Mouse (Mus musculus): ENCODE results near the gene Gm11213.
A peak's percentile ranks its signal among the peaks of the same experiment; 100 is the strongest.

Gene Gm11213

DNA sequence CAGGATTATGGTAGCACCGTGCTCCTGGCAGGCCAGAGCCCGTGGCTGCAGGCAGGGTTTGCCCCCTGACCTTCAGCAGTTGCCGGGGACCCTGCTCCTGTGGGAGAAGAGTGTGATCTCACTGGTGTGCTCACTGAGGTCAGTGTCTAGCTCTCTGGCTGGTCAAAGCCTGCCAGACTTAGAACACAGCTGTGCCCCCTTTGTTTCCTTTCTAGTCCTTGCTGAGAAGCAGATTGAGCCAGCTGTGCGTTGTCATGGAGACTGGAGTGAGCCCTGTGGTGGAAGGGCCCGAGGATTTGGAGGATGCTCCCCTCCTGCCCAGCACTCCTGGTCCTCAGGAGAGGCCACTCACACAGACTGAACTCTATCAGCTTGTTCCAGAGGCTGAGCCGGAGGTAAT lies 25.0 kb downstream of the Gm11213 start:
- DNase-seq (ENCODE audit: low read depth, low spot score) = peak; percentile 26

DNA sequence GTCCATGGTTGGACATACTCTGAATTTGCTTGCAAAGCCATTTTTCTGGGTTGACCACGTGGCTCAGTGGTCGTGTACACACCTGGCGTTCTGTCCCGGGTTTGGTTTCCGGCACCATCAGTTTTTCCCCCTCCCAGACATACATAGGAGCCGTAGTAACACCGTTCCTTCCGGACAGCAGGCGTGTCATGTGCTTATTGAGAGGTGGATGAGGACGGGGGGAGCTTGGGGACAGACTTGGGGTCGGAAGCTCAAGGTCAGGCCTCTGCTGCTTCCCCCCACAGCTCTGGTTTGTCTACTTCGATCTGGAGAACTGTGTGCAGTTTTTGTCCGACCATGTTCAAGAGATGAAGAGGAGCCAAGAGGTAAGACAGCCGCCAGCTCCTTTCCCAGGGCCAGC lies 25.4 kb downstream of the Gm11213 start:
- no peak for DNase-seq (ENCODE audit: low read depth, low spot score)

DNA sequence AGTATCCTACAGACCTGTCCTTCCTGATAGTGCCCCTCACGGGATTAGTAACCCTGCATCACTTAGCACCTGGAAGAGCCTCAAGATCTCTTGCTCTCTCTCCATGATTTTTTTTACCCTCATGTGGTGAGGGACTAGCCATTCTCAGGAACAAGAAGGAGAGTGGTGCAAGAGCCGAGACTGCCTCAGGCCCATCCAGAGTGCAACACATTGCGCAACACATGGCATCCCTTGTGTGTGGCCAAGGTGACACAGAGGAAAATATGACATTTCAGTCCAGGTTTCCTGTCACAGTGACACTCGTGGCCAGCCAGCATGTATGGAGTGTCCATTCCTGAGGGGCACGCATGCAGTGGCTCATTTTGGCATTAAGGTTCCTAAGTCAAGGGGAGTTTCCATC lies 32.4 kb downstream of the Gm11213 start:
- DNase-seq (ENCODE audit: low read depth, low spot score) = no peak

DNA sequence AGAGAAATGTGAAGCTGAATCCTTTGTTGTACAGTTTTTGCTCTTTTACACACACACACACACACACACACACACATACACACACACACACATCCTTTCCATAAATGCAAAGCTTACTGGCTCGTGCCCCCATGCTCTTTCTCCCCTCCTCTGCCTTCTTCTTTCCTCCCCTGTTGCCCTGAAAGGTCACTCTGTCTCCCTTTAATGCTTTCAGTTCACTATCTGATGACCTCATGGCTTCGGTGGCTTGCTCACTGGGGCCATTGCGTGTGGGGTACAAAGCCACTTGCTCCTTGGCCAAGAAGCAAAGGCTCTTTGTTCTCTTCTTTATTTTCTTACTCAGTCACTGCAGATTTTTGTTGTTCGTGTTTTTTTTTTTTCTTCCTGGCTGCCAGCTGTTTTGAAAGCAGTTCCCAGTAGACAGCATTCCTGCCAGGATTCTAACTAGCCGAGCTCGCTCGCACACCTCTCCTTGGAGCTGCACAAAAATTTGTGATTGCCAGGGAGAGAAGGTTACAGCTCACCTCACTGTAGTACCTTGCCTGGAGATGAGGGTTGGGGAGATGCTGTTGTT lies 34.8 kb downstream of the Gm11213 start:
- DNase-seq (ENCODE audit: low read depth, low spot score) = no peak

DNA sequence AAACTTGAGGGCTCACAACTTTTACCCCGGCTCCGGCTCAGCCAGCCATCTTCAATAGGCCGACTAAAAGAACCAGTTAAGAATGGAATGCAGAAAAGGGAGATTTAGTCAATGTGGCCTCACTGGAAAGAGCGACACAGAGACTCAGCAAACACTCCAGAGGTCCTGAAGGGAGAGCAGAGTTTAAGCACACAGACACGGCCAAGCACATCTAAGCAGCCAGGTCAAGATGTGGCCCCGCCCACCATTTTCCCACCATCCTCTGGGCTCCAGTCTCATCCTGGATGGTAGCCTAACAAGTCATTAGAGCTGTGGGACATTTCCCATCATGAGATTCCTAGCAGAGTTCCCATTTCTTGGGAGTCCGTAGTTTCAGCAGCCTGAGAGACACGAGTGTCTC lies 35.7 kb downstream of the Gm11213 start:
- DNase-seq (ENCODE audit: low read depth, low spot score) = no peak

DNA sequence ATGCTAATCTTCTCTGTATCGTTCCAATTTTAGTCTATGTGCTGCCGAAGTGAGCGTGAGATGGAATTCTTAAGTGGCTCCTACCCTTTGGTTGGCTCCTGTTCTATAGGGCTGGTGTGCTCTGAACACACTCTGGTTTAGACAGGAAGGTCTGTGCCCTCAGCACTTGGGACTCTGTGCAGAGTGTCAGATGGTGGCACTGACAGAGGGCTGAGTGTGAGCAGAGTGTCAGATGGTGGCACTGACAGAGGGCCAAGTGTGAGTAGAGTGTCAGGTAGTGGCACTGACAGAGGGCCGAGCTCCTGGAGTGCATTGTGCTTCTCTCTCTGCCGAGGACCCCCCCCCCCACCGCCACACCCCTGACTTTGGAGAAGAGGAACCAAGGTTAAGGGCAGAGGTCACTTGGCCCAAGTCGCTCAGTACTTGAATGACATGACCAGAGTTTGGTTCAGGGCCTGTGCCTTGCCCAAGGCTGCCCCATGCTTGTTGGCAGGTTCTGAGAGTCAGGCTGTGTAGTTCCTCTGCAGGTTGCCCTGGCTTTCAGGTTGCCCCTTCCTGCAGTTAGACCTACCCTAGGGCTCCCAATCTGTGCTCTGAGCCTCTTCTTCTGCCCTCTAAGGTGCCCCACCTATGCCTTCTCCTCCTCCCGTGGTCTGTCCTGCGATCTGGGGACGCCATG lies 37.2 kb downstream of the Gm11213 start:
- DNase-seq (ENCODE audit: low read depth, low spot score) = no peak

DNA sequence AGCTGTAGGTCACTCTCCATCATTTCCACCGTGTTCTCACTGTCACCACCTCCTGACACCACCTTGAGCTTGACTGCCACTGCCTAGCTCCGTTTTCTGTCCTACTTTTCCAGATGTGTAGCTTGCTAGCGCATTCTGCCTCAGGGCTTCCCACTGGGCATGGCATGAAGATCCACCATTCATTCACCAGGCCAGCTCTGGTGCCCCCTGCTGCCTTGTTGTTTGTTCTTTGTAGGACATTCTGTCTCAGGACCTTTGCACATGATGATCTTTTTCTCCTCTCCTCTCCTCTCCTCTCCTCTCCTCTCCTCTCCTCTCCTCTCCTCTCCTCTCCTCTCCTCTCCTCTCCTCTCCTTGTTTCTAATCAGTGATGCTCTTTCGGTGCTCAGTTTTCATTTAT lies 42.3 kb downstream of the Gm11213 start:
- no peak for DNase-seq (ENCODE audit: low read depth, low spot score)

DNA sequence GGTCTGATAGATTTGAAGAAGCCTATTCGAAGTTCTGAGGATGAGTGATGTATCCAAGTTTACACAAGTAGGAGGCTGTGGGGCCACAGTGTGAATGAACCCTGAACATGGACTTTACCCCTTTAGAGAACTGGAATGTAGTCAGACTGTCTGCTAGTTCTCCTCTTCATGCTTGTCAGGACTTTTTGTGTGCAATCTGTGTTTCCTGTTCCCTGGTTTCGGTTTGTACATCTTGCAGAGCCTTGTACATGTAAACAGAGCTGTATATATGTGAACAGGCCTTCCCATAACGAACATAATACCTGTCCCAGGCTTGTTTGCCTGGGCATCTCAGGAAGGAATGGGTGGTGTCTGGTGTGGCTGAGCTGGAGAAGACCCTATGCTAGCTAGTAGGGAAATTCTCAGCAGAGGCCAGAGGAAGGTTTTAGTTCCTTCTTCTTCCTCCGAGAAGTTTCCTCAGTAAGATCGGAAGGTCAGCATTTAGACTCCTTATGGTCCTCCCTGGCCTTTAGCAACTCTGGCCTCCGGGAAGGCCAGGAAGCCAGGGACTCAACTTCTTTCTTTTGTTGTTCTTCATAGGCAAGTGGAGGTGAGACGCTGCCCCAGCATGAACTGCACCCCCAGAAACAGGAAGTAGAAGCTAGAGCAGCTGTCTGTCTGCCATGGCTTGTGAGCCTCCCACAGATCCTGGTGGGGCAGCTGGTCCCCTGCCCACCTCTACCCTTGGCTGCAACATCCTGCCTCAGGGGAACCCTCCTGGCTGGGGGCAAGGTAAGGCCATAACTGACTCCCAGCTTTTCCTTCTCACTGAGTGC lies 43.0 kb downstream of the Gm11213 start:
- DNase-seq (ENCODE audit: low read depth, low spot score) = no peak

DNA sequence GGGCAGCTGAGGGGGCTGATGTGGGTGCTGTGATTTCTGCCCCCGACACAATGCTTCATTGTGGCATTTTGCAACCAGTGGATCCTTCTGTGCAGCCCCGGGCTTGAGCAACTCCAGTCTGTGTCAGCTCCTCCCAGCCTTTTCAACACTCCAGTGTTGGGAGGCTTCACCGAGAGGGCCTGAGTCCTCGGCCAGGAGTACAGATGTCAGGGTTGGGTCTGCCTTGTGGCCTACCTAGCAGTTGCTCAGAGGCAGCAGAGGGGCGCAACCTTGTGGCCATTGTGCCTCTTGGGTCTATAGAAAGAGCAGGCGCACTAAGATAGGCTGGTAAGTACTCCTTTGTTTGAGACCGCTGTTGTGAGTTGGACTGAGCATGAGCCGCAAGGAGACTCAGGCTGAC lies 45.0 kb downstream of the Gm11213 start:
- peak; percentile 70 for DNase-seq (ENCODE audit: low read depth, low spot score)

DNA sequence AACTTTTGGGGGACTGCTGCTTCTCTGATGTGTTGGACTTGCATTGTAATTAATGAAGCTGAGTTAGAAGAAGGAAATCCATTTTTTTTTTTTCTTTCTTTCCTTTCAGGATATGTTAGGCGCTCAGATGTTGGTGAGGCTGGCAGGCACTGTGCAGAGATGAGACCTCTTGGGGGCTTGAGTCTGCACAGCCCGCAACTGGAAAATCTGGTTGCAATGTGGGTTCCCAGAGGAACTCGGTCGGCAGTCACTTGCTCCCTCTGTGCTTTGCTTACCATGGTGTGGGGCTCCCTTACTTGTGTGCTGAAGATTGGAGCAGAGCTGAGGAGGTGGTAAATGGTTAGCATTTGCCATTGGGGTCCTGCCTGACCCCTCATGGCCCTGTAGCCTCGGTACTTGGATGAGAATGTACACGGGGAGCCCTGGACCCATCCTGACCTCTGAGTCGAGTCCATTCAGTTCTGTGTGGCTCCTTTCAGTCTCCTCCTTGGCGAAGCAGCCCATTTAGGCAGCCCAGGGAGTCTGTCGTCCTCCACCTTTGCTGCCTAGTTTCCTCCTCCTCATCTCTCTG lies 45.8 kb downstream of the Gm11213 start:
- peak; percentile 23 for DNase-seq (ENCODE audit: low read depth, low spot score)

DNA sequence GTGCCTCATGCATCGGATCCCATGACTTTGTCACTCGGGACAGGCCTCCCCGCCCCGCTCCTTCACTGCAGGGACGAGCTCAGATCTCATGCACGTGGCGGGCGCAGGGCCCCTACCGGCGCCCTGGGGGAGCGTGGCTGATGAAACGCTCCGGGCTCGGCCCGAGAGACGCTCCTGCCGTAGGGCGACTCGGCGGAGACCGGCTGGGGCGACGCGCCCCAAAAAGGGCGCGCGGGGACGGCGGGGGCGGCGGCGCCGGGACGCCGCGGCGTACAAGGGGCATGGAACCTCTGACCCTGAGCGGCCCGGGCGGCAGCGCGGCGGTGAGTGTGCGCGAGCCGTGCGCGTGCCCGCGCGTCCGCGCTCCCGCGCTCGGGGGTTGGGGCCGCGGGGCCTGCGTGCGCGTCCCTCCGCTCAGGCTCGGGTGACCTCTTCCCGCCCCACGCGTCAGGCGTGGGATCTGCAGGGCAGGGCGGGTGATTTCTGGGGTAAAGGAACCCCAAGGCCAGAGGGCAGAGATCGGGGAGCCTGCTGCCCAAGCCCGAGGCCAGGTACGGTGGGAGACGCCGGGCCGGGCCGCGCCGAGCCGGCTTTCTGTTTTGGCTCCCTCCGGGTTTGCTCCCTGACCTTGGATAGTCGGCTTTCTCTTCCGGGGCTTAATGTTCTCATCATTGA lies 46.5 kb downstream of the Gm11213 start, which contains the start of gene Tmem268:
Gene Tmem268 (plus strand): TSS at position 375 of the 675 bp plus-strand sequence.
- peak; percentile 80 for DNase-seq (ENCODE audit: low read depth, low spot score)

DNA sequence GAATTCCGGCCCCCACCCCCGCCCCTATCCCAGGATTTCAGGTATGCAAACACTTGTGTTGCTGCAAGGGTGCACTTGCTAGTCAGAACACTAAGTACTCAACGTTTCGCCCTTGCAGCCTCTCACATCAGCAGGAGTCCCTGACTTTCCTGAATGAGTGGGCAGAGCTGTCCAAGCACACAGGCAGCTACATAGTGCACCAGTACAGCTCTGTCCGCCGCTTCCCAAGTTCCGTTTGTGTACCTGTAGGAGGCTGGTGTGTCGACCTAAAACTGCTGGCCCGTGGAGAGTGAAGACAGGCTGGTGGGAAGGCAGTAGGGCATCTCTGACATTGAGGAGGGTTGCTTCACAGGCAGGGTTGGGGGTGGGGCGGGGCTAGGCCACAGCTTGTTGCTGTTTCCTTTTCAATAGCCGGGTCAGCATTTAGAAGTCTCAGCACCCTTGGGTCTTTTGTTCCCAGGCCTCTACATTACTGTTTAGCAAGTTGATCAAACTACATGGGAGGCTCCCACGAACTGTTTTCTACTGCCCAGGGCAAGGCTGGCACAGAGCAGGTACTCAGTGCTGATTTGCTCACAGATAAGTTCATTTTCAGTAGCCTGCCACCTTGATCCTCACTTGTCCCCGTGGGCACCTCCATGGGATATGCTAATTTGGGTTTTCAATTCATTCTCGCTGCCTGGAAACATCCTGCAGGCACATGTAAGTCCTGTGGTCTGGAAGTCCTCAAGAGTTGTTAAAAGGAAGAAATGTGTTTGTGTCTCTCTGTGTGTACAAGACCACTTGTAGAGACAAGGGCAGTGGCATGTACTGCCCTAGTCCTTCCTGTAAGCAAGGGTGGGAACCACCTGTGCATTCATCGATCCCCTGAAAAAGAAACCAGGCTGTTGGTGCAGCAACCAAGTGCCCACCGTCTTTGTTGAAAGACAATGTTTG lies 47.7 kb downstream of the Gm11213 start:
- DNase-seq (ENCODE audit: low read depth, low spot score) = peak; percentile 61

DNA sequence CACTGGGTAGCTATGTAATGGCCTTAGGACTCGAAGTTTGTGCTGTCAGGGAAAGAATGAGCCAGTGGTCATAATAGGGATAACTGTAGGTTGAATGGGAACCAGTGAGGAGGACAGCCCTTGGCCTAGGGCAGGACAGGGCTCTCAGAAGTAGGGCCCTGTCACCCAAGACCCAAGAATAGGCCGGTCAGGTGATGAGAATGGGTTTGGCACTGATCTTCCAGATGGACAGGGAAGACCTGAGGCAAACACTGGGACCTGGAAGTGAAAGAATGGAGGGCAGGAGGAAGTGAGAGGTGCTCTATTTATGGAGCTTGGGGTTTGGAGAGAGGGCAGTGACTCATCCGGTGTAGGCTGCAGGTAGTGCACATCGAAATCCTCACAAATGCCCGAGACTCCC lies 48.4 kb downstream of the Gm11213 start:
- DNase-seq (ENCODE audit: low read depth, low spot score) = no peak

DNA sequence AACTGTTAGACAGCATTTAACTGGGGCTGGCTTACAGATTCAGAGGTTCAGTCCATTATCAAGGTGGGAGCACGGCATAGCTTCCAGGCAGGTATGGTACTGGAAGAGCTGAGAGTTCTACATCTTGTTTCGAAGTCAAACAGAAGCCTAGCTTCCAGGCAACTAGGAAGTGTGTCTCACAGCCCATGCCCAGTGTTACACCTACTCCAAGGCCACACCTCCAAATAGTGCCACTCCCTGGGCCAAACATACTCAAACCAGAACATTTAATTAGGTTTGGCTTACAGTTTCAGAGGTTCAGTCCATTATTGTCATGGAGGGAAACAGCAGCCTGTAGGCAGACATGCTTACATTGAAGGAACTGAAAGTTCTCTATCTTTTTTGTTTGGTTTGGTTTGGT lies 50.0 kb downstream of the Gm11213 start:
- no peak for DNase-seq (ENCODE audit: low read depth, low spot score)

DNA sequence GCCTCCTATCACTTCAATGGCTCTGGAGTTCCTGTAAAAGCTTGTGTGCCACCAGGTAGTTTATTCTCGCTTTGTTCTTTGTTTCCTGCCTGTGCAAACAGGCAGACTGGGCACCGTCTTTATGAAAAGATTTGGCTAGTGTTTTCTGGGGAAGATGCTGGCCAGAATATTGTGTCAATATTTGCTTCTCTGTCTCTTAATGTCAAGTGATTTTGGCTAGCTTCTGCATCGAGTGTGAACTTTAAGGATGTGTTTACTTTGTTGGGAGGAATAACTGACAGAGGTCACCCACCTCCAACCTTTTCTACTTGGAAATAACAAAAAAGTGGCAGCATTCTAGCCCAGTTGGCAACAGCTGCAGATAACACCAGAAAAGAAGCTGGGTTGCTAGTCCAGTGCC lies 50.4 kb downstream of the Gm11213 start:
- no peak for DNase-seq (ENCODE audit: low read depth, low spot score)

DNA sequence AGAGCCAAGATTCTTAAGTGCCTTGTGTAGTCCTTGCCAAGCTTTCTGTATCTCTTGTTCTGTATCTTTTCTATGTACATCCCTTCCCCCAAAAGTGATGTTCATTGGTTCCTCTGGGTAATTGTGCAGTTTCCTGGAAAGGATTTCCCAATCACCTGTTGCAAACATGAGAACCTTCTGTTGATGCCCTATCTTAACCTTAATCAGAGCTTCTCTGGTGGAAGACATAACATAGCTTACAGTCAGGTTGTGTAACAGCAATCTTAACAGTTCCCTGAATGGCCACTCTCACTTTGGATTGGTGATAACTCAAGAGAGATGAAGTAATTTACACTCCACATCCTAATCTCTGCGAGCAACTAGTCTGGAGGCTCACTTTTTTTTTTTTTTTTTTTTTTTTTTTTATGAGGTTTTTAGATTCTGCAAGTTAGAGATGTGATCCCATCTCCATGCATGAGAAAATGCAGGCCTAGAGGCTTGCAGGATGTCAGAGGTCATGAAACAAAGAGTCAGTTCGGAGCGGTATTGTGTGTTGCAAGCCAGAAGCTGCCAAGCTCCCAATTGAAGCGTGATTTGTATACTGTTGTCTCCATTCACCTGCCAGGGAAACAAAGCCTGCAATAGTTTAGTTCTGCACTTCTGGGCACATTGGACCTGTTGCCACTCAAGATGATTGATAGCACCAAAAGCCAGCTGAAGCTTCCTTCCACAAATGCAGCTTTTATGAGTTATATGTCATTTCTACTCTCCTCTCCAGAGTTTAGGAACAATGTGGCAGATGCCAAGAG lies 51.1 kb downstream of the Gm11213 start:
- no peak for DNase-seq (ENCODE audit: low read depth, low spot score)

DNA sequence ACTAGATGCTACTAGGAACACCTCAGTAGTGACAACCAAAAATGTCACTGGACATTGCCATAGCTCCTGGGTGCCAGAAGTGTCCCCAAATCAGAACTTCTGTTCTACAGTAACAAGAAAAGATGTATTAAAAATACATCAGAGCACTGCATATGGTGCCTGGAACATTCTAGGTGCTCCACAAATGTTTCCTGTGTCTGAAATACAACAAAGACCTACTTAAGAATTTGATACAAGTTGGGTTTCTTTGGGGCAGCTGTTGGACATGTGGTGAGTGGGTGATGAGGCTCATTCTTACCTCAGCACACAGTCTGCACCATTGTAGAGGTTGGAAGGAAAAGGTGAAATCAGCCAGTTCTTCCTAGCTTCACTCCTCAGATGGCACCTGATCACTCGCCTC lies 52.2 kb downstream of the Gm11213 start:
- DNase-seq (ENCODE audit: low read depth, low spot score) = no peak

DNA sequence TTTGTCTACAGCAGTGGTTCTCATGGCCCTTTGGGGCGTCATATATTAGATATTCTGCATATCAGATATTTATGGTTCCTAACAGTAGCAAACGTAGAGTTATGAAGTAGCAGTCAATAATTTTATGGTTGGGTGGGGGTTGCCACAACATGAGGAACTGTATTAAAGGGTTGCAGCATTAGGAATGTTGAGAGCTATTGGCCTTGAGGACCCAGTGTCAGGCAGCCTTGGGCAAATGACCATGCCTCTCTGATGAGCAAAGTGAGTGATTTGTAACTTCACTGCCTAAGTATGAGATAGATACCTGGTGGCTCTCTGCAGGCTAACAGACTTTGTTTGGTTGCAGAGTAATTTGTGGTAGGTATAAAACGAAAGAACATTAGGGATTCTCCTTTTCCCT lies 54.2 kb downstream of the Gm11213 start:
- no peak for DNase-seq (ENCODE audit: low read depth, low spot score)

DNA sequence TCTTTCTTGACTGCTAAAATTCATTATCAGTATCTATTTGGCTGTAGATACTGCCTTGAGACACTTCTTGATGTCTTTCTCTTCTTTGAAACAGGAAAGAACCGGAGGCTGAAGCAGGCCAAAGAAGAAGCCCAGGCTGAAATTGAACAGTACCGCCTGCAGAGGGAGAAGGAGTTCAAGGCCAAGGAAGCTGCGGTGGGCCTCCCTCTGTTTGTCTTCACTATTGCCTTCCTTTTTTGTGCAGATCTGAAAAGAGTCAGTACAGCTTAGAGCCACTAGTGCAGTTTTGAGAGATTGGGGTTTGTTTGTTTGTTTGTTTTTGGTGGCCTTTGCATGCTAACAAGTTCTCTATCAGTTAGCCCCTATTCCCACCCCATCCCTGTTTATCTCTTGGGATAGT lies 56.6 kb downstream of the Gm11213 start:
- DNase-seq (ENCODE audit: low read depth, low spot score) = peak; percentile 41

DNA sequence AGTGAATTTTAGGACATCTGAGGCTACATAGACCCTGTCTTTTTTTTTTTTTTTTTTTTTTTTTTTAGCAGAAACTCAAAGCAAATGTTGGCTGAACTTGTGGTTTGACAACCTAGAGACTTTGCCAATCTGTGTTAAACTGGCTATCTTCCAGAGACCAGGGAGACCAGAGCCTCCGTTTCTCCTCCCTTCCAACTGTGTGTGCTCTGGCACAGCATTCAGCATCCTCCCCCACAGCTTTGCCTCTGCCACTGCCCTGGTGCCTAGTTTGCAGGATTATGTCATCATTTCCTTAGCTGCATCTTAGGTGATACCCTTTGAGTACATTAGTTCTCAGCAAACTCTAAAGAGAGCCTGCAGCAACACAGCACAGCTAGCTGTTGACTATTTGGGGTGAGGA lies 57.3 kb downstream of the Gm11213 start:
- no peak for DNase-seq (ENCODE audit: low read depth, low spot score)
